Mouse (Mus musculus): ENCODE results near the gene Gnptab. TPM values are rescaled to one million over a fixed set of nuclear protein-coding genes. Genes with fewer than 3 reads are reported as not detected.

Gene Gnptab
- total RNA-seq, 4 experiments from 2014 or later = 22.0 to 32.7 (median 25.8) TPM

Other genes starting within 250 kb of the Gnptab start
- under 1 TPM in 3 of 4 experiments, not detected in 1; 0.09 to 0.16 (median 0.14) TPM for gene Parpbp, start 232.2 kb upstream of the Gnptab start, total RNA-seq (2022)
- 10 to 100 TPM in 1 of 4 experiments, 1 to 10 TPM in 3; 6.2 to 10.8 (median 7.0) TPM for gene Nup37, start 232.1 kb upstream of the Gnptab start, total RNA-seq (2022)
- gene Washc3, start 178.0 kb upstream of the Gnptab start, total RNA-seq (2022) = 10 to 100 TPM; 31.7 to 39.8 (median 32.9) TPM
- gene Dram1, start 52 bp upstream of the Gnptab start, total RNA-seq (2022) = 1 to 10 TPM; 2.2 to 4.1 (median 3.2) TPM
- not detected for gene Sycp3, start 80.4 kb downstream of the Gnptab start, total RNA-seq (2022)
- gene Chpt1, start 124.9 kb downstream of the Gnptab start, total RNA-seq (2022) = 100 to 1,000 TPM; 304 to 364 (median 338) TPM
- under 1 TPM; 0.31 to 0.72 (median 0.56) TPM for gene Mybpc1, start 226.0 kb downstream of the Gnptab start, total RNA-seq (2022)